Mouse (Mus musculus) testis, adult 2 months (tissue): Measurements from ENCODE around the gene Dexi. TPM values are rescaled to one million over a fixed set of nuclear protein-coding genes. Genes with fewer than 3 reads are reported as not detected.

ENCODE experiments used
- H3K27ac ChIP-seq: fragments of 200-500 bp; 2 replicates; pipeline ENCODE4 v1.5.1; 2012; ENCODE audit warnings: low read depth, low read length; ENCODE audit not compliant: control insufficient read depth, insufficient read depth
- H3K27me3 ChIP-seq: fragments of 200-500 bp; 2 replicates; pipeline ENCODE4 v1.6.1; 2012; ENCODE audit warnings: mild to moderate bottlenecking, low read length, moderate library complexity; ENCODE audit not compliant: control insufficient read depth, insufficient read depth
- H3K36me3 ChIP-seq: fragments of 200-500 bp; 2 replicates; pipeline ENCODE4 v1.6.1; 2012; ENCODE audit warnings: mild to moderate bottlenecking, low read length; ENCODE audit not compliant: control insufficient read depth, insufficient read depth
- H3K4me1 ChIP-seq: fragments of 200-500 bp; 2 replicates; pipeline ENCODE4 v1.6.1; 2012; ENCODE audit warnings: low read length; ENCODE audit not compliant: control insufficient read depth, insufficient read depth
- H3K4me3 ChIP-seq: fragments of 200-500 bp; 2 replicates; pipeline ENCODE4 v1.5.1; 2012; ENCODE audit warnings: low read depth, mild to moderate bottlenecking, low read length, moderate library complexity, mixed read lengths; ENCODE audit not compliant: control insufficient read depth
- CTCF ChIP-seq: fragments of 200-500 bp; IDR thresholded peaks from 2 replicates; pipeline ENCODE4 v1.5.1; 2012; ENCODE audit warnings: low read depth, mild to moderate bottlenecking, inconsistent platforms, low read length, moderate library complexity; ENCODE audit not compliant: control insufficient read depth, insufficient read depth, insufficient replicate concordance
- POLR2A ChIP-seq: fragments of 200-500 bp; IDR thresholded peaks from 2 replicates; pipeline ENCODE4 v1.6.1; 2012; ENCODE audit warnings: low read depth, mild to moderate bottlenecking, inconsistent platforms, low read length, moderate library complexity; ENCODE audit not compliant: control insufficient read depth
- polyA plus RNA-seq: library from polyadenylated mRNA; depleted of rRNA; stranded (reverse); fragments of >200 nt; gene quantifications from 2 replicates; pipeline ENCODE4 v1.2.3, GENCODE M21; 2012

Gene Dexi
- polyA plus RNA-seq, 1 experiment = 16.4 TPM

- no peak for TF ChIP-seq CTCF
- TF ChIP-seq POLR2A = no peak
- no peaks in the 10 kb centered on the region for H3K4me1 ChIP-seq
- H3K27ac ChIP-seq = no peak overlapping the region
- no peak overlapping the region for H3K4me3 ChIP-seq
- no peaks in the 10 kb centered on the region for H3K36me3 ChIP-seq
- H3K27me3 ChIP-seq = no peaks in the 10 kb centered on the region
These were observed 26.8 kb downstream of the Dexi start for GRCm38 (mm10) chr16:10515953-10516572.

DNA sequence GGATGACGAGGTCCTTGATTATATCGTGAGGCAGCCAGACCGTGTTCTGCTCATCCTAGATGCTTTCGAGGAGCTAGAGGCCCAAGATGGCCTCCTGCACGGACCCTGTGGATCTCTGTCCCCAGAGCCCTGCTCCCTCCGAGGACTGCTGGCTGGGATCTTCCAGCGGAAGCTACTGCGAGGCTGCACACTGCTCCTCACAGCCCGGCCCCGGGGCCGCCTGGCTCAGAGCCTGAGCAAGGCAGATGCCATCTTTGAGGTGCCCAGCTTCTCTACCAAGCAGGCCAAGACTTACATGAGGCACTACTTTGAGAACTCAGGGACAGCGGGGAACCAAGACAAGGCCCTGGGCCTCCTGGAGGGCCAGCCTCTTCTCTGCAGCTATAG lies 31.7 kb downstream of the Dexi start:
- Histone ChIP-seq H3K4me3 (no peak overlapping the region), H3K27ac (no peak overlapping the region), H3K27me3 (no peaks in the 10 kb centered on the region), H3K36me3 (no peaks in the 10 kb centered on the region), H3K4me1 (no peaks in the 10 kb centered on the region)
- TF ChIP-seq CTCF = no peak

DNA sequence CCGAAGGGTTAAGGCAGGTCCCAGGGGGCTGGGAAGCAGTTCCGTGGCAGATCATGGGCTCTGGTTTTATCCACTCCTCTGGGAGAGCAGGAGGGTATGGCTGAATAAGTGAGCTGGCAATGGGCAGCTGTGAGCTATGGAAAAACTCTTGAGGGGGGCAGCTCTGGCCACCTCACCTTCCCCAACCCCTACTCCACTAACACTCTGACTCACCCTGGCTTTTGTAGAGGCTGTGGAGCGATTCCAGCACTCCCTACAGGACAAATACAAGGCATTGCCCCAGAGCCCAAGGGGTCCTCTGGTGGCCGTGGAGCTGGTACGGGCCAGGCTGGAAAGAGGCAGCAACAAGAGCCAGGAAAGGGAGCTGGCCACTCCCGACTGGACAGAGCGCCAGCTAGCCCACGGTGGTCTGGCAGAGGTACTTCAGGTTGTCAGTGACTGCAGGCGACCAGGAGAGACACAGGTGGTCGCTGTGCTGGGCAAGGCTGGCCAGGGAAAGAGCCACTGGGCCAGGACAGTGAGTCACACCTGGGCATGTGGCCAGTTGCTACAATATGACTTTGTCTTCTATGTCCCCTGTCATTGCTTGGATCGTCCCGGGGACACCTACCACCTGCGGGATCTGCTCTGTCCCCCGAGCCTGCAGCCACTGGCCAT lies 32.2 kb downstream of the Dexi start:
- Histone ChIP-seq H3K4me3 (no peak overlapping the region), H3K27ac (no peak overlapping the region), H3K27me3 (no peaks in the 10 kb centered on the region), H3K36me3 (no peaks in the 10 kb centered on the region), H3K4me1 (no peaks in the 10 kb centered on the region)
- TF ChIP-seq CTCF (no peak), POLR2A (no peak)

DNA sequence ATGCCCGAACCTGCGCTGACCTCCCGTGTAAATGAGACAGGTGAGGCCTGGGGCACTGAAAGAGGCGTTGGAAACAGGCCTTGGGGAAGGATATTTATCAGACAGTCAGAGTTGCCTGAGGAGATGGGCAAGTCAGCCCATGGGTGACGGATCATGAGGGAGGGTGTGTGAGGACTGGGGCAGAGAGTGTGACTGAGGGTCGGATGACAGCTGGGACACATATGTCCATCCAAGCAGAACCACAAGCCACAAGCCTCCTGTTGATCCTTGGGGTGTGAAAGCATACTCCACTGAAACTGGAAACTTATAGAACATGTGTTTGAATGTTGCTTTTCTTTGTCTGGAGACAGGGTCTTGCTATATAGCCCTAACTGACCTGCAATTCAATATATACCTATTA lies 34.2 kb downstream of the Dexi start:
- Histone ChIP-seq H3K27ac (no peak overlapping the region), H3K4me1 (no peaks in the 10 kb centered on the region), H3K36me3 (no peaks in the 10 kb centered on the region), H3K4me3 (no peak overlapping the region), H3K27me3 (no peaks in the 10 kb centered on the region)
- no peak for TF ChIP-seq CTCF
- no peak for TF ChIP-seq POLR2A

DNA sequence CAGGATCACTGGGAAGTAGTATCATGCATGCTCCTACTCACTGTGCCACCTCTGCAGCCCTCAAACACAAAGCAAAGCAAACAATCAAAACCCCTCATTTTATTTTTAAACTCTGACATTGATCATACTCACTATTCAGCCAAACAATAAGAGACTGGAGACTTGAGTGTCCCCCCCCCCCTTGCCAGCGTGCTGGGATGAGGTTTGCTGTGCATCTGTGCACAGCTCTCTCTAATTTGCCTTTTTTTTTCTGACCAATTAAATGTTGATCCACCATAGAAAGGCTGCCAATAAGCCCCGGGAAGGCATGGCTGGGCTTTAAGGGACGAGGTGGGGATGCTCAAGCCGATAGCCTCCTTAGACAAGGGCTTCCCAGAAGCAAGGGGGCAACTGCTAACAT lies 35.4 kb downstream of the Dexi start:
- no peaks in the 10 kb centered on the region for H3K36me3 ChIP-seq
- H3K27me3 ChIP-seq = no peaks in the 10 kb centered on the region
- no peak overlapping the region for H3K27ac ChIP-seq
- H3K4me3 ChIP-seq = no peak overlapping the region
- no peaks in the 10 kb centered on the region for H3K4me1 ChIP-seq
- TF ChIP-seq CTCF (no peak), POLR2A (no peak)

DNA sequence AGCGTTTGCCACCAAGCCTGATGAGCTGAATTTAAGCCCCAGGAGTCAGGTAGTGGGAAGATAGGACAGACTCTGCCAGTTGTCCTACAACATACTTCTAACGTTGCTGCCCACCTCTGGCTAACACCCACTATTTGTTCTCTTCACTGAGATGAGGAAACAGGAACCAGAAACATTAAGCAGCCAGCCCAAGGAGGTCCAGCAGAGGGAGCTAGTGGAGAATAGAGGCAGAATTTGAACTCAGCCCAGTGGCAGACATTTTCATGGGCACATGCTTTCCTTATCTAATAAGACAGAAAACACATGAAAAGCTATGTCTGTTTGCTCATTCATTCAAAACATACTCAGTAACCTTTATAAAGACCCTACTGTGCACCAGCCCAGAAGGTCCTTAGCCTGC lies 39.8 kb downstream of the Dexi start:
- Histone ChIP-seq H3K27ac (no peak overlapping the region), H3K27me3 (no peaks in the 10 kb centered on the region), H3K4me3 (no peak overlapping the region), H3K36me3 (no peaks in the 10 kb centered on the region), H3K4me1 (no peaks in the 10 kb centered on the region)
- TF ChIP-seq POLR2A = no peak
- no peak for TF ChIP-seq CTCF

GRCm38 (mm10) chr16:10501865-10502264 lies 41.0 kb downstream of the Dexi start:
- no peak for TF ChIP-seq POLR2A
- TF ChIP-seq CTCF = no peak

DNA sequence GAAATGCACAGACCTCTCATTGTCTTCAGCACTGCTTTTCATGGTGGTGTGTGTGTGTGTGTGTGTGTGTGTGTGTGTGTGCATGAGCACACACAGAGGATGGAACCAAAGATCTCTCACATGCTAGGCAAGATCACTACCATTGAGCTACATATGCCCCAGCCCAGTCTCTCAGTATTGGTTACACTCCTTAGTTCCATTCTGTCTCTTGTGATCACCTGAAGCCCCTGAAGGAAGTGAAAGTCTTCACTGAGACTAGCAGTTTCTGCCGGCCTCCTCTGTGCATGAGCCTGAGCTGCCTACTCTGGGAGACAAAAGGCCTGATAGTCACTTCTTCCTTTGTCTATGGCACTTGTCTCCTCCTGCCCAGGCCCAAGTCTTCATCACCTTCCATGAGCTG lies 43.7 kb downstream of the Dexi start:
- H3K27ac ChIP-seq = no peak overlapping the region
- TF ChIP-seq POLR2A (no peak), CTCF (no peak)
- no peaks in the 10 kb centered on the region for H3K27me3 ChIP-seq
- no peak overlapping the region for H3K4me3 ChIP-seq
- H3K4me1 ChIP-seq = no peaks in the 10 kb centered on the region
- no peaks in the 10 kb centered on the region for H3K36me3 ChIP-seq

More at GRCm38 (mm10) chr16:10501865-10502264, 41.0 kb downstream of the Dexi start:
- no peaks in the 10 kb centered on the region for H3K27me3 ChIP-seq
- no peaks in the 10 kb centered on the region for H3K4me1 ChIP-seq
- no peak overlapping the region for H3K27ac ChIP-seq
- H3K36me3 ChIP-seq = no peaks in the 10 kb centered on the region
- H3K4me3 ChIP-seq = no peak overlapping the region
